Mouse (Mus musculus): Measurements from ENCODE around the gene Myo3b.
A peak's percentile ranks its signal among the peaks of the same experiment; 100 is the strongest.

Myo3b gene

DNA sequence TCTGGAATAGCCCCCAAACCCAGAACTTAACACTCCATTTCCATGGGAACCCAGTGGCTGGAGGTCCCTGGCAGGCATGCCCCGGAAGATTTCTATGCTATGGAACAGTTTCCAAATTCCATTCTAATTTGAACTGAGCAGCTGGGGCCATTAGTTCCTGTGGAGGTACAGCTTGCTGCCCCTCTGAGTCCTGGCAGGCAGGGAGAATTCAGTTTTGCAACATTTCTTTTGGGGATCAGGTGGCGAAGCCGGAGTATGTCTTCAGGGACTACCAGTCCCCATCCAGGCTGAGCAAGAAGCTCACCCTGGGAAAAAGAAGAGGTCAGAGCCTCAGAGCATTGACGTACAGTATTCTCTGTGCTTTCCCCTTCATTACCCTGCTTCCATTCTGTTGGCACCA lies 94.4 kb downstream of the Myo3b start:
- no peak for DNase-seq

- no peak for DNase-seq
Observed at GRCm38 (mm10) chr2:70137226-70137998, 98.5 kb downstream of the Myo3b start.

GRCm38 (mm10) chr2:70143543-70144188 lies 104.7 kb downstream of the Myo3b start:
- no peak for DNase-seq

DNA sequence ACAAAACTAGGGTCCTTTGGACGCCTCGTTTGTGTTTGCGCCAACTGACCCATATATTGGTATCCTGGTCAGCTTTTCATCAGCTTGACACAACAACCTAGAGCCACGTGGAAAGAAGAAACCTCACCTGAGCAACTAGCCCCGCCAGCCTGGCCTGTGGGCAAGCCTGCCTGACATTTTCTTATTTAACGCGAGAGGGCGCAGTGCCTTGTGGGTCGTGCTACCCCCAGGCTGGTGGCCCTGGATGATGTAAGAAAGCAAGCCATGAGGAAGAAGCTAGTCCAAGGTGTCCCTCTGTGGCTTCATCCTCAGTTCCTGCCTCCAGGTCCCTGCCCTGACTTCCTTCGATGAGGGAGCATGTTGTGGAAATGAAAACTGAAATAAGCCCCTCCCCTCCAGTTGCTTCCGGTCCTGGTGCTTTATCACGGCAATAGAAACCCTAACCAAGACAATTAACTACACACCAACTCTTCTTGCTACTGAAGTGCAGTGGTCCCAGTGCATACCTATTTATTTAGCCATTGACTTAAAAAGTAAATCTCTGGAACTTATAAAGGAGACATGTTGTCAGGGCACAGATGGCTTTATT lies 108.2 kb downstream of the Myo3b start:
- DNase-seq = peak; percentile 10 to 44

- DNase-seq = no peak
Observed at GRCm38 (mm10) chr2:70148821-70149510, 110.0 kb downstream of the Myo3b start.

GRCm38 (mm10) chr2:70150399-70151035 lies 111.6 kb downstream of the Myo3b start:
- DNase-seq = no peak

DNA sequence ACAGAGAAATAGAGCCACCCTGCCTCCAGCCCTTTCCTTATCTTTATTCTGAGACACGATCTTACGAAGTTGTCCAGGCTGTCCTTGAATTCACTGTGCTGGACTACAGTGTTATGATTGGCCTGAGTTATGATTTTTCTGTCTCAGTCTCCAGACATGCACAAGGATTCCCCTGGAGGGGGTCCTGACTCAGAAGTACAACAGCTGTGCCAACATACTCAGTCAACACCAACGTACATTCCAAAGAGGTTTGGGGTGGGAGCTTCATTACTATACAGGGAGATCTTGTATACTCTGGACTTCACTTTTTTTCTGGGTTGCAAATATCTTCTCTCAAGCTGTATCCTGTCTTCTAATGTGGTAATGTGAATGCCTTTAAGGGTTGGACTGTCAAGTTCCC lies 113.0 kb downstream of the Myo3b start:
- no peak for DNase-seq

DNA sequence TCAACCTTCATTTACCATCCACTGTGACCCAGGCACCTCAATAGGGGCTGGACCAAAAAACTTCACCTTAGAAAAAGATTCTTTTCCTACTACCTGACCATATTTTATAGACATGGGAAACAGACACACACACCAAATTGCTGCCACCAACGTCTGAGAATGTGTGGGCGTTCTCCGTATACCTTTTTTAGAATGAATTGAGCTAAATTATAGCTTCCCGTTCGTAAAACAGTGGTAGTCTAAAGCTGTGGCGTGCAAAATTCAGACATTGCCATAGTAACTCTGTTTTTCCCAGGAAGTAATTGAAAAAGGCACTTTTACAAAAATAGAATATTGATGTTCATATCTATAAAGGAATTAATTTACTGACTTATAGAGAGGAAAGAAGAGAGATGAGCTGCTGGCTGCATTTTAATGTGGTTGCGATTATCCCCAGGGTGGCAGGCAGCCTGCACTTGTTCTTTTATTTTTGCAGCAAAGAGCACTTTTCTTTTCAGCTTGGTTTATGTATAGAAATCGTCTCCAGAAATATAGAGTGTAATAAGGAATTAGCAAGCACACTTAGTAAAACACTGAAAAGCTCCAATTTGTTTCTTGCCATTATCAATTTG lies 116.4 kb downstream of the Myo3b start:
- DNase-seq = no peak

GRCm38 (mm10) chr2:70159543-70159942 lies 120.6 kb downstream of the Myo3b start:
- no peak for DNase-seq

- no peak for DNase-seq
Observed at GRCm38 (mm10) chr2:70166231-70166630, 127.3 kb downstream of the Myo3b start.

DNA sequence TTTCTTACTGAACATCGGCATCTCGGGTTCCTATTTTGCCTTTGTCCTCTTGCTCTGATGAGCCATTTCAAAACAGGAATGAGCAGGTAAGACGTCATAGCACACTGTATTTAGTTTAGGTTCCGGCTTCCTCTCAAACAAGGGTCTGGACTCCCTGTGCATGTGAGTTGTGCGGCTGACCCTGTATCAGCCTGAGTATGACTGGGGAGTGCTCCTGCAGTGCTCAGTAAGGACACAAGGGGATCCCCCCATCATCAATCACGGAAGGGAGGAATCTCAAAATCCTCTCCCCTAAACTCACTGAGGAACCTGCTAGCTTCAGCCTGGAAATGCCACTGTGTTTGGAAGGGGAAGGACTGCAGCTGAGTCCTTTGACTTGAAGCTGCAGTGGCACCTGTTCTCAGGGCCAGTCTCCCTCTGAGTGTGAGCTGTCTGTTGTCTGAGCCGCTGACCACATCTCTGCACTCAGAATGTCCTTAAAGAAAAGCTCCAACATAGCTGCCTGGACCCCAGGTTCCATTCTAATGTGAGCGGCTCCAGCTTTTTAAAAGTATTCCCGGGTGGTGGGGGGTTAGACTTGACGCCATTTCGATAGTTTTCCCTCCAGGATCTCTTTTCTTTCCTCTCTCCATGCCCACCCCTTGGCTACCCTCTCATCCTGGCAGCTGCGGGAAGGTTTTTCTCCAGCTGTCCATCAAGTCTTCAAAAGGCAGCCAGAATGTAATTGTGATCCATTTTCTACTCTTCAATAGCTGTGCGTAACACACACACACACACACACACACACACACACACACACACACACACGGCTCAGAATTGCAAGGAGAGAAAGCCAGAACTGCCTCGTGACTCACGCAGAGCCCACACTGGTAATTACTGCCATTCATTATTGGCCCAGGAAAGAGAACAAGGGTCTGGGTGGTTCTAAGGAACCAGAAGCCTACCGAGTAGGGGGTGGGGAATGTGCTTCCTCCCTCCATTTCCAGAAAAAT lies 129.3 kb downstream of the Myo3b start:
- no peak for DNase-seq

DNA sequence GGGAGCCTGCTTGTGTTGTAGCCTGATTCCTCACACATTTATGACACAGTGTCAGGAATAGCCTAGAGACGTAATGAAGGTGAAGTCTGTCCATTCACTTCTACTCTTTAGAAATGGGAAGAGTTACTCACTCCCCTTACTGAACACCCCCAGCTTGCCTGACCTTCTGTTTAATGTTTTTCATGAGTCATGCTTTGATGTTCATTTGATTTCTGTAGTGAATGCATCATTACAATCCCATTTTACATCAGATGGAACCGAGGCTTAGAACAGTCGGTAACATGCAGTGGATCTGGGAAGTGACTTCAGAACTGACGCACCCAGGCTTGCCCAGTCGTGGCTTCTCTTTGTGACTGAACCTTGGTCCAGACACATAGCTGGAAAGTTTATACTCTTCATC lies 131.5 kb downstream of the Myo3b start:
- no peak for DNase-seq

DNA sequence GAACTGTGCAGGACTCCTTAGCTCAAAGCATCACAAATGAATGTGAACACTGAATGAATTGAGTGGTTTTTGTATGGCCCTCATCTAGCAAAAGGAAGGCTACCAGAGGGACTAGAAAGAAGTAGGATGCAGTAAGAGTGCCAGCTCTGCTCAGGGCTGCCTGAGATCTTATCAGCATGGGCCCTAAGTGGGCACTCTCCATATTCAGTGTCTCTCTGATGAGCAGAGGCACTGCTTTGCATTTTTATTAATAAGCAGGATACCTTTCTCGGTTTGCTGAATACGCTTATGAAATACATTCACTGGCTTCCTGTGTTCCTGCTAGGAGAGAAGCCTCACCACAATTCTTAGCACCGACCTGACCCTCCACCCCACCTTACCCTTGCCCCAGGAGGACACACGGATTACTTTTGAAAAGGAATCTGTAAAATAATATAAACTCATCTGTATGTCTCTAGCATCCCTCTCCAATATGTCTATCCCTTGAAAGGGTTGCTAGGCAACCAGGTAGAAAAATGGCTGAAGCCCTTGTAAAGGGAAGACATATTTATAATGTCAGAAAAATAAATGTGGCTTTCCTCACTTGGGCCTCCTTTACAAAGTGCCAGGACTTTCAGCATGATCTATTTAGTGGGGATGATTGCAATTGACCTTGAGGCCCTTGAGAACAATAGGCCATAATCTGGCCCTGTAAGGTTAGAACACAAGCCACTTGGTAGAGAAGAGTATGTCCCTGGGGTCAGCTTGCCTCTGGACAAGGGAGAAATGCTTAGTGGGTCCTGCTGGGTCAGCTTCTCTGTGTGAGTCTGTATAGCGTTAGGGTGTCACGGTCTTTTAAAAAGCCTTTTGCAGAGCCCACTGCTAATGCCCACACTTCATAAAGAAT lies 138.1 kb downstream of the Myo3b start:
- no peak for DNase-seq

- DNase-seq = no peak
Observed at GRCm38 (mm10) chr2:70177709-70178030, 138.7 kb downstream of the Myo3b start.

DNA sequence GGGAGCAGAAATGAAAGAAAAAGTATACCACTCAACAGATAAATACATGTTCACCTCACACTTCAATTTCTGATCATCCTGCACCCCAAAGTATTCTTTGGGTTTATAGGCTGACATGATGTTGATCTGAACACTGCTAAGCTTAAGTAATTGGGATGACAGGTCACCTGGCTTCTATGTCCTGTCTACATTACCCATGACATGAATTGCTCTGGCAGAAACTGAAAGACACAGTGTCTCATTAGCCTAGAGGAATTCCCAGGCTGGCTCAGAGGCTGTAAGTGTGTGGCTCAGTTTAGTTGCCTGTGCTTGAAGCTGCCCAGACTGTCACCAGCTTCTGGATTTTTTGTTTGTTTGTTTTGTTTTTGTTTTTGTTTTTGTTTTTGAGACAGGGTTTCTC lies 139.3 kb downstream of the Myo3b start:
- DNase-seq = no peak

- DNase-seq = no peak
Observed at GRCm38 (mm10) chr2:70182150-70182670, 143.3 kb downstream of the Myo3b start.

DNA sequence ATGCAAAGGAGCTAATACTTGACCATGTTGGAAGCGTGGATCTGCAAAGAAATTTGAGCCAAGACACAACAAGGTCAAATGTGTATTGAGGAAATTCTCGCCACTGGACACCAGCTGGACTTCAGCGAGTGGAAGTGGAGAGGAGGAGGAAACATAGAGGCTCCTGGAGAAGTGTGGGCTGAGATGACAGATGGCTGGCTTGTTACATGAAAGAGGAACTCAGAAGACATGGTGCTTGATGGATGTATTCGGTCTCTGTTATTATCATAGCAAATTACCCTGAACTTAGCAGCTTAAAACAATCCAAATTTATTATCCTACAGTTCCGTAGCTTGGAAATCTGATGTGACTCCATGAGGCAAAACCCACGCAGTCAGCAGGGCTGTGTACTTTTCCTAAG lies 148.1 kb downstream of the Myo3b start:
- no peak for DNase-seq

GRCm38 (mm10) chr2:70195418-70196248 lies 156.7 kb downstream of the Myo3b start:
- DNase-seq = no peak
